Mouse (Mus musculus): ENCODE data around the gene Commd2. TPM values are rescaled to one million over a fixed set of nuclear protein-coding genes. Genes with fewer than 3 reads are reported as not detected.

The Commd2 gene
- polyA plus RNA-seq (2016; fragmentation: Nextera tagmentation; extraction: Ambion mirVana): 104 and 110 TPM in 2 replicates

DNA sequence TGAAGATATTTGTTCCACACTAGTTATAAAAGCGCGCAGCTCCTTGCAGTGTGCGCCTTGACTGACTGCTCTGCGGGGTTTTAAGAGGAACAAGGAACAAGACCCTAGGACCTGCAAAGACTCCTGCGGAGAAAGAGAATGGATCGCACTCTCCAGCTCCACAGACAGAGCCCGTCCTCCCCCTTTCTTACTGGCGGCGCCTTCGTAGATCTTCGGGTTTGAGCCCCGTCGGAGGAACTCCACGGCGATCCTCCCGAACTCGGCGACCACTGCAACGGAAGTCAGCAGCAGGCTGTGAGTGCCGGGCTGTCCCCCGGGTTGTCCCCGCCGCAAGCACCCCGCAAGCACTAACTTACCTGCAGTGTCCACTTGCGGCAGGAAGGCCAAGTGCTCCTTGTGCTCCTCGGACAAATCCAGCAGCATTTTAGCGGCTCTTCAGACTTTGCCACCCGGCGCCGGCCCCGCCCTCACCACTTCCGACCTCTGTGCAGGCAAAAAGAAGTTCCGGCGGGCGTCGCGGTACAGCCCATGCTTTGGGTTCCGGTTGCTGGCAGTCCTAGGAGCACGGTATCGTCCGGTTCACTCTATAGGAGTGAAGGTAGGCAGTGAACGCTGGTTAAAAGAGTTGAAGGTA, at the start of gene Commd2:
TSS of gene Commd2 (minus strand) at position 485 of the 634 bp plus-strand sequence.
- Histone ChIP-seq H3K4me3 (peak within 1 kb of the TSS; percentile 89), H3K27ac (peak within 1 kb of the TSS; percentile 92), H3K36me3 (peaks cover 25% of the 10 kb centered on the region), H3K27me3 (ENCODE audit: insufficient read depth, poor library complexity, severe bottlenecking) (no peaks in the 10 kb centered on the region), H3K4me1 (replicated peaks) (peaks cover 8% of the 10 kb centered on the region), H3K9me3 (no peaks in the 10 kb centered on the region)
- WGBS: under 1% methylated on average over 42 of the region's 42 CpGs
- DNase-seq (ENCODE audit: low spot score): peak; percentile 89

DNA sequence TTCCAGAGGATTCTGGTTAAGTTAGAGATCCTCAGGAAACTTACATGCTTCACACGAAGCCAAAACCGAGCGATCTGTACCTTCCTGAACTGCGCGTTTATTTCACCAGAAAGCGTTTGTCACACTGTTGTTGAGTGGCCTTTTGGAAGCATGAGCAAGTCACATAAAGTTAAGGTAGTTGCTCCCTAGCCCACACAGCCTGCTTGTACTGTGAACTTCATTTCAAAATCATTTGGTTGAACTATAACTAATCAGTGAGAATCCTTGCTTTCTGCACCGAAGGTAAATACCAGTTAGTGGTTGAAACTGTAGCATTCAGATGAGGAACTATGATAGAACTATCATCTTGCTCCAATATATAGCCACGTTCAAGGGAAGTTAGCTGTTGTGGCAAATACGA, 45.3 kb upstream of the Commd2 start:
- H3K9me3 ChIP-seq: no peaks in the 10 kb centered on the region
- H3K36me3 ChIP-seq: no peaks in the 10 kb centered on the region
- no peak overlapping the region for H3K4me3 ChIP-seq
- DNase-seq (ENCODE audit: low spot score): no peak
- no peak overlapping the region for H3K27ac ChIP-seq
- H3K4me1 ChIP-seq (replicated peaks): no peaks in the 10 kb centered on the region
- 94% methylated on average over 9 of the region's 9 CpGs for WGBS
- no peaks in the 10 kb centered on the region for H3K27me3 ChIP-seq (ENCODE audit: insufficient read depth, poor library complexity, severe bottlenecking)

DNA sequence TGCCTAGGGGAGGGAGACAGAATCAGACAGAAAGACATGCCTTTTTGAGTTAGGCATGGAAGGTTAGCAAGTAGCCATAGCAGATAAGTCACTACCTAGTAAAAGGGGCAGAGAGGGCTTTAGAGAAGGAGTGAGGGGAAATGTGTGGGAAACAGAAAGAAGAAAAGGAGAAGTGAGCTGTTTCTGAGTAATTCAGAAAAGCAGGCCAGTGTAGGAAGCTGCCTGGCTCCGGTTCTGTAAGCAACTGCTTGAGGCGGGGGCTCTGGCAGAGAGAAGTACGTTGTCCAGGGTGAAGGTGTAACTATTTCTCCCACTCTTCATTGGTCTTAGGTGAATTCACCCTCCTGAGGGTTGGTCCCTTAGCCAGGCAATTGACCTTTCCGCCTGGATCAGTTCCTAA, 44.7 kb upstream of the Commd2 start:
- no peaks in the 10 kb centered on the region for H3K27me3 ChIP-seq (ENCODE audit: insufficient read depth, poor library complexity, severe bottlenecking)
- no peaks in the 10 kb centered on the region for H3K4me1 ChIP-seq (replicated peaks)
- no peaks in the 10 kb centered on the region for H3K36me3 ChIP-seq
- 87% methylated on average over 4 of the region's 4 CpGs for WGBS
- H3K4me3 ChIP-seq: no peak overlapping the region
- no peak overlapping the region for H3K27ac ChIP-seq
- DNase-seq (ENCODE audit: low spot score): no peak
- H3K9me3 ChIP-seq: no peaks in the 10 kb centered on the region

DNA sequence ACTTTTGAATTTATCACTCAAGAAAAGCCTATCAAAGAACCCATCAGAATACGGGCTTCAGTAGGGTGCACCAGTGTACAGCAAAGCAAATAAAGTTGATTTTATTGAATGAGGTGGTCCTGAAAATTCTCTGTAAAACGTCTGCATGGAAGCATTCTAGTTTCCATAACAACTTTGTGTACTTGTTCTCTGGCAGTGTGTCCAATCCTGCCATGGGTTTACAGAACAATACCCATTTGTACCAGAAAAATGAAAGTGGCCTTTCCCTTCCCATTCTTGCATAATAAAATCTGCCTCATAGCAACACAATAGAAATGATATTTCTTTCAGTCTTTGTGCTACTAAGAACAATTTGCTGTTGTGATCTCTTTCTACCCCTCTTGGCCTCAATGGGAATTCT, 41.2 kb upstream of the Commd2 start, which contains the start of gene Ankub1:
TSS of gene Ankub1 (minus strand) at position 81 of the 400 bp plus-strand sequence.
- Histone ChIP-seq H3K4me1 (replicated peaks) (no peaks in the 10 kb centered on the region), H3K4me3 (no peak within 1 kb of the TSS), H3K9me3 (no peaks in the 10 kb centered on the region), H3K27ac (no peak within 1 kb of the TSS), H3K36me3 (no peaks in the 10 kb centered on the region), H3K27me3 (ENCODE audit: insufficient read depth, poor library complexity, severe bottlenecking) (no peaks in the 10 kb centered on the region)
- WGBS: 53% methylated on average over 2 of the region's 2 CpGs
- no peak for DNase-seq (ENCODE audit: low spot score)

DNA sequence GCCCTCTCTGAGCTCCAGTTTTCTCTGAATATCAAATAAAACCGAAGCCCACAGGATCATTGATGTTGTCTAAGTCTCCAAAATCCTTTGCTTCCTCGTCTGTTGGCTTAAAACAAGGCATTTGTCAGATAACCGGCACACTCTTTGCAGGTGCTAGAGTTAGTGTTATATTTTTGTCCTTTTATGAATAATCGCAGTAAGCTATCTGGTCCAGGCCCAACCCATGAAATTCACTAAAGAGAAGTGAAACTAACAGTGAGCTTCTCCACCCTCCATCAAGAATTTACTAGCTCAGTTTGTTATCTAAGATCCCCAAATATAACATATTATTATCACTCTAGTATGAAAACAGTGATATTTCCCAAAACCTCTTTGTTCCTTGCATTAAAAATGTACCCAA, 40.3 kb upstream of the Commd2 start:
- WGBS: 88% methylated on average over 4 of the region's 4 CpGs
- Histone ChIP-seq H3K4me1 (replicated peaks) (no peaks in the 10 kb centered on the region), H3K27ac (no peak overlapping the region), H3K27me3 (ENCODE audit: insufficient read depth, poor library complexity, severe bottlenecking) (no peaks in the 10 kb centered on the region), H3K9me3 (no peaks in the 10 kb centered on the region), H3K36me3 (no peaks in the 10 kb centered on the region), H3K4me3 (no peak overlapping the region)
- DNase-seq (ENCODE audit: low spot score): no peak

DNA sequence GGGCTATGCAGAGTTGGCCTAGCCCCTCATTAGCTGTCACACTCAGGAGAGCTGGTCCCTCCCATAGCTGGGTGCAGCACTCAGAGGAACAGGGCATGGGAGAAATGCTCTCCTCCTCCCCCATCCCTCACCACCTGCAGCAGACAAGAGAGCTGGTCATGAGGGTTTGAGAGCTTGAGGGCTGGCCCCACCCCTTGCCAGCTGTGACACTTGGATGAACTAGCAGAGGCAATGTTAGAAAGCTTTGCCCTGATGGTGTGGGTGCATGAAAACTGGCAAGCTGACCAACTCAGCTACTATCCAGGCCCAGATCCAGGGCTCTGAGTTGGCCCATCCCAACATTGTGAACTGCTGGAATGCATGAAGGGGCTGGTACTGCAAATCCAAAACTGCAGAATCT, 26.3 kb upstream of the Commd2 start:
- Histone ChIP-seq H3K27ac (no peak overlapping the region), H3K9me3 (no peaks in the 10 kb centered on the region), H3K4me1 (replicated peaks) (no peaks in the 10 kb centered on the region), H3K36me3 (no peaks in the 10 kb centered on the region), H3K4me3 (no peak overlapping the region), H3K27me3 (ENCODE audit: insufficient read depth, poor library complexity, severe bottlenecking) (no peaks in the 10 kb centered on the region)
- DNase-seq (ENCODE audit: low spot score): no peak

DNA sequence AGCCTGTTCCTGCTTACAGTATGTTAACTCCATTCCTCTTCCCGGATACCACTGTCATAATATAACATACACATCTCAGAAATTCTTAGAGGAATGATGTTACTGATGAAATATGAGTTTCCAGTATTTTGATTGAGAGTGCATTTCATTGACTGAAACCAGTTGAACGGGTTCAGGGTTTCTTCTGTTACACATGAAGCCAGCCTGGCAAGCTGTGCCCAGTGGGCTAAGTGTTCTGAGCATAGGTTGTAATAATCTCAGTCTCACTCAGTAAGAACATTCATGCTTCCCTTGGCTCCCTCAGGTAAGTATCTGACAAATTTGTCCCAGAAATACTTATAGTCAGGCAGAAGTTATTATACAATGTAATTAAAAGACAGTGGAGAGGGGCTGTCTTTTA, 22.6 kb upstream of the Commd2 start:
- WGBS: 84% methylated on average over 2 of the region's 2 CpGs
- Histone ChIP-seq H3K4me3 (no peak overlapping the region), H3K9me3 (no peaks in the 10 kb centered on the region), H3K27me3 (ENCODE audit: insufficient read depth, poor library complexity, severe bottlenecking) (no peaks in the 10 kb centered on the region), H3K27ac (no peak overlapping the region), H3K4me1 (replicated peaks) (no peaks in the 10 kb centered on the region), H3K36me3 (no peaks in the 10 kb centered on the region)
- DNase-seq (ENCODE audit: low spot score): no peak

DNA sequence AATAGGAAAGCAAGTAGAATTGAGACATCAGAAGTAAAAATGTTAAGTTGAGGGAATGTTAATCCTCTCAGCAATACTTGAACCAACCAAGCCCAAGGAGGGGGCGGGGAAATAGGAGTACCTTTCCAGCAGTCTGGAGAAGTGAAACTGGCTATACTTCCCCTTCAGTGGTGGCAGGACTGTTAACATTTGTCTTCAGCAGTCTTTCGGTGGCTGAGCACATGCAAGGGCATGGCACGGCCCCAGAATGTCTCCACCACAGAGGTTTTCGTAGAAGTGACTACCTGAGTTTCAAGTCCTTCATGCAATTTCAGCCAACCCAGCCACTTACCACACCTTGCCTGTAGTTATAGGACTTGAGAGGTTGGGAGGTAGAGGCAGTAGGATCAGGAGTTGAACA, 22.1 kb upstream of the Commd2 start:
- no peak for DNase-seq (ENCODE audit: low spot score)
- 92% methylated on average over 4 of the region's 4 CpGs for WGBS
- no peaks in the 10 kb centered on the region for H3K36me3 ChIP-seq
- H3K27ac ChIP-seq: no peak overlapping the region
- no peaks in the 10 kb centered on the region for H3K9me3 ChIP-seq
- no peaks in the 10 kb centered on the region for H3K4me1 ChIP-seq (replicated peaks)
- no peaks in the 10 kb centered on the region for H3K27me3 ChIP-seq (ENCODE audit: insufficient read depth, poor library complexity, severe bottlenecking)
- no peak overlapping the region for H3K4me3 ChIP-seq

DNA sequence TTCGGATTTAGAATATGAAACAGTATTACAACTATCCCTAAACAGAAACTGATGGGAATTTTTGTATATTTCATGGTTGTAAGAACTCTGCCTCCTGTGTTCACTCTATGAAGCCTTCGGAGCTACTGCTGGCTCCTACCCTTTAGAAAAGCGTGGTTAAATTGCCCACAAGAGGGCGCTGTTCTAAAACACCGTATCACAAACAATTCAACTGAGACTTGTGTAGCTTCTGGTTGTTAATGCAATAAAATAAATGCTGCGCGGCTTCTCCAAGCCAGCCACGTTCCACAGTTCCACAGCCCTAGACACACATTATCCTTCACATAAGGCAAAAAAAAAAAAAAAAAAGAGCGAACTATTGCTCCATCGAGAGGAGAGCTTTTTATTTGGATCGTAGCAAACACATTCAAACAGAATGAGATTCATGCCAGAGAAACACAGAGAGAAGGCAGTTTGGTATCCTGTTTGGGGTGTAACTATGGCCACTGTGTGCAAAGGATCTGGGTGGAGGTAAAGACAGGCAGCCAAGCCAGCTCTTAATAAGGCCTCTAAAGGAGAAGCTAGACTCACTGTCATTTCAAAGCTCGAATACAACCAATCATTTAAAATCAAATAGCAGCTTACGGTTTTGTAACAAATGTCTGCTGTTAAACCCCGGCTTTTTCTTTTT, 15.7 kb upstream of the Commd2 start:
- Histone ChIP-seq H3K4me1 (replicated peaks) (no peaks in the 10 kb centered on the region), H3K27me3 (ENCODE audit: insufficient read depth, poor library complexity, severe bottlenecking) (no peaks in the 10 kb centered on the region), H3K27ac (no peak overlapping the region), H3K9me3 (no peaks in the 10 kb centered on the region), H3K36me3 (no peaks in the 10 kb centered on the region), H3K4me3 (peak overlapping the region; percentile 23; the same call in 1 of the 2 replicates)
- WGBS: 38% methylated on average over 14 of the region's 14 CpGs
- DNase-seq (ENCODE audit: low spot score): peak; percentile 73

DNA sequence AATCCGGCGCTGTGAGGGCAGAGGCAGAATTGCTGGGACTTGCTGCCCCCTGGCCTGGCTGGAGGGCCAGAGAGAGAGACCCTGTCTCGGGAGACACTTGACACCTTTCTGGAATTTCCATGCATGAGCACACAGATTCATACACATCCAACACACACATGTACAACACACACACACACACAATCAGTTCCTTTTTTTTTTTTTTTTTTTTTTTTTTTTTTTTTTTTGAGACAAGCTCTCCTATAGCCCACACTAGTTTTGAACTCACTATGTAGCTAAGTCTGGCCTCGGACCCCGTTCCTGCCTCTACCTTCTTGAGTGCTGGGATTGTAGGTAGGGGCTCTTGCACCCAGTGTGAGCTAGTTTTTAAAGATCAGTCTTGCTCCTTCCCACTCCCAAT, 14.4 kb upstream of the Commd2 start:
- no peaks in the 10 kb centered on the region for H3K4me1 ChIP-seq (replicated peaks)
- H3K27ac ChIP-seq: no peak overlapping the region
- DNase-seq (ENCODE audit: low spot score): no peak
- H3K4me3 ChIP-seq: no peak overlapping the region
- WGBS: 92% methylated on average over 5 of the region's 5 CpGs
- H3K27me3 ChIP-seq (ENCODE audit: insufficient read depth, poor library complexity, severe bottlenecking): no peaks in the 10 kb centered on the region
- H3K9me3 ChIP-seq: no peaks in the 10 kb centered on the region
- H3K36me3 ChIP-seq: no peaks in the 10 kb centered on the region

DNA sequence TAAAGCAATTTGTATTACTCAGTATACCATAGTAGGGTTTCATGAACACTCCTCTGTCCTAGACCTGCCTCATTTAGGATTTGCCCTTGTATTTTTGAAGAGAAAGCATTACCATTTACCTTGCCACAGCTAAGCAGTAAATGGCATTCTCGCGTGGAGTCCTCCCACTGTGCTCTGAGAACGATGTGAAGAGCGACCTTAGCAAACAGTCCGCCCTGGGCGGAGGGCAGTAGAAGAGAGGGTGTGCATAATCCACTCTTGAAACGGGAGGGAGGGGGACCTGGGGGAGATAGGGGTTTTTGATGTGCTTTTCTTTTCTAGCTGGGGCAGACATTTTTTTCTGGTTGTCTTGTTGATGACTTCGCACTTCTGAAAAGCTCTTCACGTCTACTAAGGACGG, 13.2 kb upstream of the Commd2 start:
- H3K27ac ChIP-seq: no peak overlapping the region
- WGBS: 78% methylated on average over 10 of the region's 10 CpGs

DNA sequence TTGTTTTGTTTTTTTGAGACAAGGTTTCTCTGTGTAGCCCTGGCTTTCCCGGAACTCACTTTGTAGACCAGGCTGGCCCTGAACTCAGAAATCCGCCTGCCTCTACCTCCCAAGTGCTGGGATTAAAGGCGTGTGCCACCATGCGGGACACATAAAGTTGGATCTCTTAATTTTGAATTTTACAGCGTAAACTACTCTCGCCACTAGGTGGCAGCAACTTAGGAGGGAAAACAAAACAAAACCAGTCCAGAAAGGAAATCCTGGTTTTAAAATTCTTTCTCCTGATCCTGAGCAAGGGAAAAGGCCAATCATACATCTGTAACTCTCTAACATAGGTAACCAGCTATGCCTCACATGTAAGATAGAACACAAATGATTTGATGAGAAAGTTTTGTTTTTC, 12.2 kb upstream of the Commd2 start:
- no peaks in the 10 kb centered on the region for H3K36me3 ChIP-seq
- H3K27me3 ChIP-seq (ENCODE audit: insufficient read depth, poor library complexity, severe bottlenecking): no peaks in the 10 kb centered on the region
- DNase-seq (ENCODE audit: low spot score): peak; percentile 36
- H3K9me3 ChIP-seq: no peaks in the 10 kb centered on the region
- no peak overlapping the region for H3K27ac ChIP-seq
- H3K4me1 ChIP-seq (replicated peaks): no peaks in the 10 kb centered on the region
- no peak overlapping the region for H3K4me3 ChIP-seq
- 29% methylated on average over 6 of the region's 6 CpGs for WGBS

More for the DNA sequence above, 13.2 kb upstream of the Commd2 start:
- H3K9me3 ChIP-seq: no peaks in the 10 kb centered on the region
- H3K36me3 ChIP-seq: no peaks in the 10 kb centered on the region
- DNase-seq (ENCODE audit: low spot score): no peak
- H3K4me1 ChIP-seq (replicated peaks): no peaks in the 10 kb centered on the region
- H3K4me3 ChIP-seq: no peak overlapping the region
- H3K27me3 ChIP-seq (ENCODE audit: insufficient read depth, poor library complexity, severe bottlenecking): no peaks in the 10 kb centered on the region

DNA sequence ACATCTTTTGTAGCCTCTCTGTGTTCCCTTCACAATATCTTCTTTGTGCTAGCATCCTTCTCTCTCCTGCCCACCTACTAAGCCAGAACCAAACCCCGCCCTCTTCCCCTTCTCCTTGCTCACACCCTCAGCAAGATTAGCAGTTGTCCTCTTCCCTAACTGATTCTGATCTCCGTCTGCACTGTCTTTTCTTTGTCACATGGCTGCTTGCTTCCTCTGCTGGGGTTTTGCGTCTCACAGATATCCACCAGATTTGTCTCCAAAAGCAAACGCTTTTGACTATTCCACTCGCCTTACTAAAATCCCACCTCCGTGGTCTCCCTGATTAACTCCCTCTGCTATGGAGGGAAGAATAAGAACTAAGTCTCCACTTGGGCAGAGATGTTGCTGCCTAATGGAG, 7.1 kb upstream of the Commd2 start:
- DNase-seq (ENCODE audit: low spot score): no peak
- Histone ChIP-seq H3K4me1 (replicated peaks) (no peaks in the 10 kb centered on the region), H3K27me3 (ENCODE audit: insufficient read depth, poor library complexity, severe bottlenecking) (no peaks in the 10 kb centered on the region), H3K36me3 (no peaks in the 10 kb centered on the region), H3K9me3 (no peaks in the 10 kb centered on the region), H3K4me3 (no peak overlapping the region), H3K27ac (no peak overlapping the region)
- 69% methylated on average over 6 of the region's 6 CpGs for WGBS
